Mouse (Mus musculus) heart, postnatal 0 days (tissue): Measurements from ENCODE around the gene C5ar1.

ENCODE experiments used
- CTCF ChIP-seq: IDR thresholded peaks from 2 replicates; pipeline ENCODE4 v1.5.1; 2016; ENCODE audit warnings: antibody characterized with exemption, control low read depth, low read depth
- EP300 ChIP-seq: IDR thresholded peaks from 2 replicates; pipeline ENCODE4 v1.6.1; 2016; ENCODE audit warnings: antibody characterized with exemption, low read depth

DNA sequence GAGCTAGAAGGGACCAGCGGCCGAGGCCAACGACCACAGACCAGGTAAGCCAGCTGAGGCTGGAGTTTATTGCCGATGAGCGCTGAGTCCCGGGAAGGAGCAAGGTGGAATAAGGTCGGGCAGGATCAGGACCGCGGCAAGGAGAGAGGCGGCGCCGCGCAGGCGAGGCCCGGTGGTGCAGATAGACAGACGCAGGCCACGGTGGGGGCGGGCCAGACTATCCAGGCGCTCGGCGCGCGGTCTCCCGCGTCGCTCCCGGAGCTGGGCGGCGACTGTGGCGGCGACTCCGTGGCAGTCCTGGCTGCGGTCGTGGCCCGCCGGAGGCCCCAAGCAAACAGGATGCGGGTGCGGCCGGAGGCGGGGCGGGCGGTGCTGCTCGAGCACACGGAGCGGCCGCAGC, 13.3 kb upstream of the C5ar1 start:
- TF ChIP-seq CTCF = 0 out of 2 replicates have a peak, but pooled peaks have one; percentile 10
- no peak for TF ChIP-seq EP300
